Mouse (Mus musculus): ENCODE results near the gene Slc9a9.

DNA sequence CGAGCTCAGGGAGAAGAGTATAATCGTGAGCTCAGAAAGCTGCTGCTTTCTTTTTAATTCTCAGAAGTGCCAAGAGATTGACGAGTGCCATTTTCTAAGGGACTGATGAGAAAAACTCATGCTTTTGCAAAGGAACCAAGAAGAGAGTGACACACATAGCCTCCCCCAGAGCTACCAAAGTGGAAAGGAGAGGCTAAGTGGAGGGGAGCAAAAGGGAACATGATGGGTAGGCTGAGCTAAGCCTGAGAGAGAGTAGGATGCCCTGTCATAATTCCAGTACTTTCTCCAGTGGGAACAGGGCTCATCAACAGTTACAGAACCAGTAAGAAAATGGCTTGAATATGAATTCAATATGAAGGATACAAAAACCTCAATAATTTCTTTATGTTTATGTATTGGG is 40.8 kb upstream of the Slc9a9 start:
- no peak for TF ChIP-seq CTCF (IDR thresholded peaks at IDR 0.05; ENCODE audit: borderline replicate concordance, insufficient read depth, low read depth, low read length)
- TF ChIP-seq POLR2A (IDR thresholded peaks at IDR 0.05; ENCODE audit: borderline replicate concordance, insufficient read depth, low read length) = no peak

All from cerebellum, adult 2 months (tissue).